Mouse (Mus musculus): ENCODE results near the gene Ptprj. TPM values are rescaled to one million over a fixed set of nuclear protein-coding genes. Genes with fewer than 3 reads are reported as not detected.

Gene Ptprj
- polyA plus RNA-seq, 1 experiment from 2014 or later: 2.1 TPM

- Histone ChIP-seq H3K4me3 (ENCODE audit: low read depth, low read length) (no peak overlapping the region), H3K4me1 (replicated peaks; ENCODE audit: control insufficient read depth, insufficient read depth) (no peaks in the 10 kb centered on the region), H3K36me3 (ENCODE audit: control insufficient read depth, insufficient read depth, low read length) (no peaks in the 10 kb centered on the region), H3K27ac (replicated peaks) (0 out of 2 replicates have a peak overlapping the region, but pooled peaks have one; percentile 30), H3K4me2 (replicated peaks; ENCODE audit: low read depth) (no peak overlapping the region), H3K27me3 (ENCODE audit: control insufficient read depth, insufficient read depth, low read length) (no peaks in the 10 kb centered on the region), H3K9me3 (ENCODE audit: control insufficient read depth, low read length) (no peaks in the 10 kb centered on the region), H3K9ac (ENCODE audit: low read length) (no peak overlapping the region)
- peak; percentile 33 for DNase-seq (ENCODE audit: low spot score)
- 77% methylated on average over 7 of the region's 7 CpGs for WGBS
- ATAC-seq (ENCODE audit: low FRiP score, low TSS enrichment): peak; percentile 64
- TF ChIP-seq CTCF (IDR thresholded peaks at IDR 0.05; ENCODE audit: low read depth) (no peak), EP300 (optimal IDR thresholded peaks at IDR 0.05) (no peak)
Observed at GRCm38 (mm10) chr2:90565192-90565929, 15.1 kb downstream of the Ptprj start.

- Histone ChIP-seq H3K36me3 (ENCODE audit: control insufficient read depth, insufficient read depth, low read length) (no peaks in the 10 kb centered on the region), H3K27ac (replicated peaks) (no peak overlapping the region), H3K9ac (ENCODE audit: low read length) (no peak overlapping the region), H3K4me1 (replicated peaks; ENCODE audit: control insufficient read depth, insufficient read depth) (no peaks in the 10 kb centered on the region), H3K27me3 (ENCODE audit: control insufficient read depth, insufficient read depth, low read length) (no peaks in the 10 kb centered on the region), H3K4me2 (replicated peaks; ENCODE audit: low read depth) (no peak overlapping the region), H3K4me3 (ENCODE audit: low read depth, low read length) (no peak overlapping the region), H3K9me3 (ENCODE audit: control insufficient read depth, low read length) (no peaks in the 10 kb centered on the region)
- no peak for TF ChIP-seq EP300 (optimal IDR thresholded peaks at IDR 0.05)
- TF ChIP-seq CTCF (IDR thresholded peaks at IDR 0.05; ENCODE audit: low read depth): no peak
- DNase-seq (ENCODE audit: low spot score) (no peak), ATAC-seq (ENCODE audit: low FRiP score, low TSS enrichment) (no peak)
- WGBS: 80% methylated on average over 8 of the region's 8 CpGs
Observed at GRCm38 (mm10) chr2:90564552-90564951, 15.9 kb downstream of the Ptprj start.

- Histone ChIP-seq H3K9me3 (ENCODE audit: control insufficient read depth, low read length) (no peaks in the 10 kb centered on the region), H3K4me3 (ENCODE audit: low read depth, low read length) (no peak overlapping the region), H3K4me1 (replicated peaks; ENCODE audit: control insufficient read depth, insufficient read depth) (no peaks in the 10 kb centered on the region; the same call in 1 of the 2 replicates), H3K27ac (replicated peaks) (no peak overlapping the region), H3K9ac (ENCODE audit: low read length) (no peak overlapping the region), H3K27me3 (ENCODE audit: control insufficient read depth, insufficient read depth, low read length) (no peaks in the 10 kb centered on the region), H3K36me3 (ENCODE audit: control insufficient read depth, insufficient read depth, low read length) (no peaks in the 10 kb centered on the region), H3K4me2 (replicated peaks; ENCODE audit: low read depth) (no peak overlapping the region)
- ATAC-seq (ENCODE audit: low FRiP score, low TSS enrichment): no peak
- WGBS: 49% methylated on average over 4 of the region's 4 CpGs
- no peak for TF ChIP-seq EP300 (optimal IDR thresholded peaks at IDR 0.05)
- no peak for TF ChIP-seq CTCF (IDR thresholded peaks at IDR 0.05; ENCODE audit: low read depth)
- DNase-seq (ENCODE audit: low spot score): no peak
Observed at GRCm38 (mm10) chr2:90563171-90563570, 17.3 kb downstream of the Ptprj start.

GRCm38 (mm10) chr2:90562126-90562670, 18.2 kb downstream of the Ptprj start:
- no peak overlapping the region for H3K9ac ChIP-seq (ENCODE audit: low read length)
- no peaks in the 10 kb centered on the region; the same call in 1 of the 2 replicates for H3K4me1 ChIP-seq (replicated peaks; ENCODE audit: control insufficient read depth, insufficient read depth)
- H3K27me3 ChIP-seq (ENCODE audit: control insufficient read depth, insufficient read depth, low read length): no peaks in the 10 kb centered on the region
- ATAC-seq (ENCODE audit: low FRiP score, low TSS enrichment) (no peak), DNase-seq (ENCODE audit: low spot score) (no peak)
- WGBS: 76% methylated on average over 8 of the region's 8 CpGs
- no peak overlapping the region for H3K27ac ChIP-seq (replicated peaks)
- H3K4me2 ChIP-seq (replicated peaks; ENCODE audit: low read depth): no peak overlapping the region
- no peaks in the 10 kb centered on the region for H3K9me3 ChIP-seq (ENCODE audit: control insufficient read depth, low read length)
- H3K36me3 ChIP-seq (ENCODE audit: control insufficient read depth, insufficient read depth, low read length): no peaks in the 10 kb centered on the region
- H3K4me3 ChIP-seq (ENCODE audit: low read depth, low read length): no peak overlapping the region
- no peak for TF ChIP-seq CTCF (IDR thresholded peaks at IDR 0.05; ENCODE audit: low read depth)

GRCm38 (mm10) chr2:90560197-90560843, 20.1 kb downstream of the Ptprj start:
- DNase-seq (ENCODE audit: low spot score): peak; percentile 22
- ATAC-seq (ENCODE audit: low FRiP score, low TSS enrichment): no peak; the same call in 1 of the 2 replicates
- 50% methylated on average over 6 of the region's 6 CpGs for WGBS
- TF ChIP-seq EP300 (optimal IDR thresholded peaks at IDR 0.05) (no peak), CTCF (IDR thresholded peaks at IDR 0.05; ENCODE audit: low read depth) (no peak)
- no peaks in the 10 kb centered on the region for H3K9me3 ChIP-seq (ENCODE audit: control insufficient read depth, low read length)
- no peak overlapping the region for H3K4me3 ChIP-seq (ENCODE audit: low read depth, low read length)
- H3K9ac ChIP-seq (ENCODE audit: low read length): no peak overlapping the region
- no peaks in the 10 kb centered on the region for H3K36me3 ChIP-seq (ENCODE audit: control insufficient read depth, insufficient read depth, low read length)
- H3K27ac ChIP-seq (replicated peaks): no peak overlapping the region
- H3K4me2 ChIP-seq (replicated peaks; ENCODE audit: low read depth): no peak overlapping the region
- H3K4me1 ChIP-seq (replicated peaks; ENCODE audit: control insufficient read depth, insufficient read depth): no peaks in the 10 kb centered on the region; the same call in 1 of the 2 replicates
- no peaks in the 10 kb centered on the region for H3K27me3 ChIP-seq (ENCODE audit: control insufficient read depth, insufficient read depth, low read length)

All from stomach, postnatal 0 days (tissue).